Mouse (Mus musculus): Measurements from ENCODE around the gene Shroom3. TPM values are rescaled to one million over a fixed set of nuclear protein-coding genes. Genes with fewer than 3 reads are reported as not detected.

Shroom3 gene
- total and polyA plus RNA-seq, 3 experiments: not detected

- no peak for DNase-seq (ENCODE audit: low read depth, low spot score)
- TF ChIP-seq ZKSCAN1 (IDR thresholded peaks at IDR 0.05; ENCODE audit: low read depth, low read length): no peak
- TF ChIP-seq MYB (IDR thresholded peaks at IDR 0.05; ENCODE audit: low read depth, low read length): no peak
- no peak for TF ChIP-seq MEF2A (IDR thresholded peaks at IDR 0.05; ENCODE audit: extremely low read depth, insufficient replicate concordance, low read depth, low read length, poor library complexity, severe bottlenecking)
- TF ChIP-seq JUND (IDR thresholded peaks at IDR 0.05; ENCODE audit: low read depth, low read length): no peak
- no peak for TF ChIP-seq RAD21 (IDR thresholded peaks at IDR 0.05; ENCODE audit: low read depth, low read length)
- no peak for TF ChIP-seq KAT2A (conservative IDR thresholded peaks at IDR 0.05; ENCODE audit: low read depth, low read length)
- TF ChIP-seq EP300 (IDR thresholded peaks at IDR 0.05; ENCODE audit: low read depth in 1 of 2, low read length in 2 of 2): no peak
- no peak for TF ChIP-seq ZMIZ1 (IDR thresholded peaks at IDR 0.05; ENCODE audit: low read depth, low read length)
- TF ChIP-seq MAFK (IDR thresholded peaks at IDR 0.05; ENCODE audit: borderline replicate concordance, low read depth, low read length): no peak
- no peak for TF ChIP-seq CTCF (IDR thresholded peaks at IDR 0.05 in 2 of 3, conservative IDR thresholded peaks at IDR 0.05 in 1 of 3; ENCODE audit: control insufficient read depth in 1 of 3, insufficient read depth in 1 of 3, low read depth in 2 of 3, low read length in 3 of 3, poor library complexity in 1 of 3, severe bottlenecking in 1 of 3)
- no peak for TF ChIP-seq MAZ (IDR thresholded peaks at IDR 0.05; ENCODE audit: low read depth, low read length)
- no peak for TF ChIP-seq POLR2A (IDR thresholded peaks at IDR 0.05; ENCODE audit: control insufficient read depth in 1 of 2, insufficient read depth in 1 of 2, low read depth in 1 of 2, low read length in 2 of 2, poor library complexity in 1 of 2)
- TF ChIP-seq MXI1 (IDR thresholded peaks at IDR 0.05; ENCODE audit: low read depth, low read length): no peak
- no peak for TF ChIP-seq HCFC1 (IDR thresholded peaks at IDR 0.05; ENCODE audit: low read depth, low read length)
- TF ChIP-seq RCOR1 (IDR thresholded peaks at IDR 0.05; ENCODE audit: low read depth, low read length): no peak
- Histone ChIP-seq H3K9me3 (replicated peaks; ENCODE audit: insufficient read depth, low read length) (no peaks in the 10 kb centered on the region), H3K4me3 (ENCODE audit: control insufficient read depth in 1 of 2, insufficient read depth in 1 of 2, low read depth in 2 of 2, low read length in 2 of 2) (no peak overlapping the region), H3K9ac (ENCODE audit: control insufficient read depth, low read depth, low read length, poor library complexity, severe bottlenecking) (no peak overlapping the region), H3K79me2 (ENCODE audit: control insufficient read depth, insufficient read depth, low read length, poor library complexity) (no peaks in the 10 kb centered on the region), H3K36me3 (ENCODE audit: control insufficient read depth in 1 of 2, insufficient read depth in 2 of 2, low read length in 2 of 2) (no peaks in the 10 kb centered on the region), H3K4me1 (ENCODE audit: control insufficient read depth in 1 of 2, insufficient read depth in 2 of 2, low read length in 2 of 2) (no peaks in the 10 kb centered on the region), H3K27me3 (ENCODE audit: control insufficient read depth in 1 of 2, insufficient read depth in 2 of 2, low read length in 2 of 2) (no peaks in the 10 kb centered on the region), H3K27ac (ENCODE audit: control insufficient read depth, low read depth, low read length) (no peak overlapping the region)
Observed at GRCm38 (mm10) chr5:92774893-92775292, 91.7 kb downstream of the Shroom3 start.

- Histone ChIP-seq H3K27me3 (ENCODE audit: control insufficient read depth in 1 of 2, insufficient read depth in 2 of 2, low read length in 2 of 2) (no peaks in the 10 kb centered on the region), H3K36me3 (ENCODE audit: control insufficient read depth in 1 of 2, insufficient read depth in 2 of 2, low read length in 2 of 2) (no peaks in the 10 kb centered on the region), H3K79me2 (ENCODE audit: control insufficient read depth, insufficient read depth, low read length, poor library complexity) (no peaks in the 10 kb centered on the region), H3K4me1 (ENCODE audit: control insufficient read depth in 1 of 2, insufficient read depth in 2 of 2, low read length in 2 of 2) (no peaks in the 10 kb centered on the region), H3K9me3 (replicated peaks; ENCODE audit: insufficient read depth, low read length) (no peaks in the 10 kb centered on the region), H3K9ac (ENCODE audit: control insufficient read depth, low read depth, low read length, poor library complexity, severe bottlenecking) (no peak overlapping the region), H3K27ac (ENCODE audit: control insufficient read depth, low read depth, low read length) (no peak overlapping the region), H3K4me3 (ENCODE audit: control insufficient read depth in 1 of 2, insufficient read depth in 1 of 2, low read depth in 2 of 2, low read length in 2 of 2) (no peak overlapping the region)
- DNase-seq (ENCODE audit: low read depth, low spot score): no peak
- TF ChIP-seq TBP (IDR thresholded peaks at IDR 0.05; ENCODE audit: low read depth, low read length): no peak
- no peak for TF ChIP-seq HCFC1 (IDR thresholded peaks at IDR 0.05; ENCODE audit: low read depth, low read length)
- TF ChIP-seq TCF12 (IDR thresholded peaks at IDR 0.05; ENCODE audit: low read depth, low read length): no peak
- no peak for TF ChIP-seq TAL1 (IDR thresholded peaks at IDR 0.05; ENCODE audit: low read length)
- no peak for TF ChIP-seq USF1 (IDR thresholded peaks at IDR 0.05; ENCODE audit: low read depth, low read length)
- TF ChIP-seq MYC (IDR thresholded peaks at IDR 0.05; ENCODE audit: low read depth, low read length): no peak
- no peak for TF ChIP-seq ZNF384 (IDR thresholded peaks at IDR 0.05; ENCODE audit: low read depth, low read length)
- TF ChIP-seq MAZ (IDR thresholded peaks at IDR 0.05; ENCODE audit: low read depth, low read length): no peak
- no peak for TF ChIP-seq CTCF (IDR thresholded peaks at IDR 0.05 in 2 of 3, conservative IDR thresholded peaks at IDR 0.05 in 1 of 3; ENCODE audit: control insufficient read depth in 1 of 3, insufficient read depth in 1 of 3, low read depth in 2 of 3, low read length in 3 of 3, poor library complexity in 1 of 3, severe bottlenecking in 1 of 3)
- TF ChIP-seq SIN3A (IDR thresholded peaks at IDR 0.05; ENCODE audit: low read length): no peak
- TF ChIP-seq RCOR1 (IDR thresholded peaks at IDR 0.05; ENCODE audit: low read depth, low read length): no peak
- TF ChIP-seq ZKSCAN1 (IDR thresholded peaks at IDR 0.05; ENCODE audit: low read depth, low read length): no peak
- TF ChIP-seq ELF1 (IDR thresholded peaks at IDR 0.05; ENCODE audit: low read depth, low read length): no peak
- TF ChIP-seq POLR2A (IDR thresholded peaks at IDR 0.05; ENCODE audit: control insufficient read depth in 1 of 2, insufficient read depth in 1 of 2, low read depth in 1 of 2, low read length in 2 of 2, poor library complexity in 1 of 2): no peak
- TF ChIP-seq NELFE (IDR thresholded peaks at IDR 0.05; ENCODE audit: low read depth, low read length): no peak
- TF ChIP-seq USF2 (IDR thresholded peaks at IDR 0.05; ENCODE audit: borderline replicate concordance in 1 of 2, insufficient read depth in 1 of 2, low read depth in 1 of 2, low read length in 2 of 2): no peak
- TF ChIP-seq SMC3 (IDR thresholded peaks at IDR 0.05; ENCODE audit: low read depth, low read length): no peak
- no peak for TF ChIP-seq NRF1 (IDR thresholded peaks at IDR 0.05; ENCODE audit: insufficient read depth, low read depth, low read length, poor library complexity, severe bottlenecking)
Observed at GRCm38 (mm10) chr5:92778395-92778794, 95.2 kb downstream of the Shroom3 start.
